Comparison of ENCODE assay signal across 8 mouse cellular contexts in the genomic region with DNA sequence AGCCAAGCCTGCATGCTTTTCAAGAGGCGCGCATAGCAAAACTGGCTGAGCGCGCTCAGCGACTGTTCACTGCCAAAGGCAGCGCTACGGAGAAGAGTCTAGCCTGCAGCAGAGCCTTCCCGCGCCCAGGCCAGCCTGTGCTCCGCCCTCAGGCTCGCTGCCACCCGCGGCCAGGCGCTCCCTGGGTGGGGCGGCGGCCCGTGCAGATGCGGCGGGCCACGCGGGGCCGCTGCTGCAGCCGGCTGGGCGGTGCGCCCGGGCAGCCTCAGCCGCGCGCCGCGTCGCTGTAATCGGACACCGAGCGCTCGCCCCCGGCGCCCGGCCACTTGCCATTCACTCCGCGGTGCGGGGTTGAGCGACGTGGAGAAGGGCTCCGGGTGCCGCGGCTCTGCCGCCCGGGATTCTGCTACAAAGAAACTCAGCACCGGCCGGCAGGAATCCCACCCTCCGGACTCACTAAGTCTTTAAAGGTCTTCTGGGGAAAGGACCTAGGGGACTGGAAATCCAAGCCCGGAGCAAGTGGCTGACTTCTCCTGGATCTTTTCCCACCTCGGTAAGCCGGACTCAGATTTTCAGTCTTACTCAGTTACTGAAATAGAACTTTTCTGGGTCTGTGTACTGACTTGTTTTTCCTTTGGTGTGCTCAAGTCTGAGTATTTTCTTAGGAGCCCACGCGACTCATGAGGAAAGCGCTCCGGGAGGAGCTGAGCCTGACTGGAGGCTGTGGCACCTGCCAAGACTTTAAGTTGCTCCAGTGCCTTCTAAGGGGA. TPM values are rescaled to one million over a fixed set of nuclear protein-coding genes. Genes with fewer than 3 reads are reported as not detected.
A peak's percentile ranks its signal among the peaks of the same experiment; 100 is the strongest.
DNase-seq lines count a peak whose midpoint lies in the region; ATAC-seq and TF ChIP-seq lines count a peak whose summit lies in the region.

No protein-coding gene starts in this region.

- H3K36me3 ChIP-seq in liver, embryonic 11.5 days (ENCODE audit: control insufficient read depth, insufficient read depth, low read length): no peaks in the 10 kb centered on the region
- no peaks in the 10 kb centered on the region for H3K36me3 ChIP-seq in midbrain, postnatal 0 days (ENCODE audit: insufficient read depth, low read length)

- ATAC-seq in erythroblast, adult 5-6 weeks (replicated peaks; ENCODE audit: low FRiP score, poor library complexity, severe bottlenecking): peak; percentile 57
- ATAC-seq in liver, embryonic 11.5 days (replicated peaks; ENCODE audit: low FRiP score): peak; percentile 71
- peak; percentile 89 for ATAC-seq in midbrain, postnatal 0 days (ENCODE audit: low FRiP score)

- 2% methylated on average over 59 of the region's 59 CpGs for whole genome bisulfite sequencing in liver, embryonic 11.5 days
- WGBS in midbrain, postnatal 0 days: under 1% methylated on average over 49 of the region's 59 CpGs

- no peaks in the 10 kb centered on the region for H3K4me1 ChIP-seq in liver, embryonic 11.5 days (replicated peaks; ENCODE audit: control insufficient read depth, insufficient read depth, low read length)
- H3K4me1 ChIP-seq in midbrain, postnatal 0 days (ENCODE audit: insufficient read depth, low read length): no peaks in the 10 kb centered on the region

- no peaks in the 10 kb centered on the region for H3K9me3 ChIP-seq in liver, embryonic 11.5 days (ENCODE audit: control insufficient read depth, low read length)
- no peaks in the 10 kb centered on the region for H3K9me3 ChIP-seq in midbrain, postnatal 0 days (ENCODE audit: low read length)

- peak overlapping the region; percentile 54 for H3K4me3 ChIP-seq in liver, embryonic 11.5 days (ENCODE audit: low read depth, low read length)
- peak overlapping the region; percentile 78 for H3K4me3 ChIP-seq in midbrain, postnatal 0 days (ENCODE audit: low read depth, low read length)

- peak; percentile 50 to 59 for DNase-seq in cerebellum, postnatal 14 days
- no peak for DNase-seq in cerebellum, adult 11 months
- peak; percentile 65 to 78 for DNase-seq in heart, adult 9 months (ENCODE audit: low spot score in 2 of 2)
- peak; percentile 70 to 71 for DNase-seq in kidney, adult 8-10 months
- peak; percentile 51 for DNase-seq in liver, embryonic 11.5 days (ENCODE audit: low spot score)
- DNase-seq in midbrain, postnatal 0 days (ENCODE audit: low spot score): peak; percentile 61
- DNase-seq in testis, postnatal 14 days (ENCODE audit: low spot score): peak; percentile 78

- no peak overlapping the region for H3K9ac ChIP-seq in liver, embryonic 11.5 days (ENCODE audit: low read depth, low read length)
- peak overlapping the region; percentile 60 for H3K9ac ChIP-seq in midbrain, postnatal 0 days (replicated peaks; ENCODE audit: low read length, poor library complexity, severe bottlenecking)

- H3K27ac ChIP-seq in liver, embryonic 11.5 days (ENCODE audit: low read depth, low read length): no peak overlapping the region
- H3K27ac ChIP-seq in midbrain, postnatal 0 days (ENCODE audit: low read depth, low read length): 0 out of 2 replicates have a peak overlapping the region, but pooled peaks have one; percentile 38

- peaks cover 19% of the 10 kb centered on the region for H3K27me3 ChIP-seq in liver, embryonic 11.5 days (replicated peaks; ENCODE audit: control insufficient read depth, insufficient read depth, low read length)
- no peaks in the 10 kb centered on the region for H3K27me3 ChIP-seq in midbrain, postnatal 0 days (ENCODE audit: insufficient read depth, low read length)

- peak overlapping the region; percentile 73 for H3K4me2 ChIP-seq in liver, embryonic 11.5 days
- H3K4me2 ChIP-seq in midbrain, postnatal 0 days (ENCODE audit: low read depth, low read length, poor library complexity, severe bottlenecking): peak overlapping the region; percentile 88

- no peak for TF ChIP-seq CTCF in midbrain, postnatal 0 days (IDR thresholded peaks at IDR 0.05)

RNA-seq across cellular contexts. Expression of gene Sema3c, which starts 0.5 kb away (rescaled TPM):
- not detected in 2 replicates for total RNA-seq in erythroblast, adult 5-6 weeks (2015; ENCODE audit: low replicate concordance)
- total RNA-seq in erythroblast, adult 5-6 weeks (2017; ENCODE audit: low replicate concordance): not detected in 2 replicates
- polyA plus RNA-seq in liver, embryonic 11.5 days (2014; fragmentation: Nextera tagmentation; extraction: Ambion mirVana): 4.4 and 5.2 TPM in 2 replicates
- total RNA-seq in midbrain, postnatal 0 days (2014; rRNA removed): 26.8 and 34.0 TPM in 2 replicates
- polyA plus RNA-seq in midbrain, postnatal 0 days (2015; fragmentation: Nextera tagmentation; extraction: Ambion mirVana): 12.2 and 12.8 TPM in 2 replicates

Comparison
In these comparisons a context has a peak if more than half of its experiments do, and no peak if none do; other contexts are left out.
1. RNA of gene Sema3c, which starts 0.5 kb away (total RNA-seq): 26.8 to 34.0 TPM in midbrain, postnatal 0 days; not detected in erythroblast, adult 5-6 weeks; every median in the first group is over 10 times any median in the second.
2. Peak in every context shown above with its lines, with median percentiles within 50 percentile points of each other: ATAC-seq.